Mouse (Mus musculus) right cerebral cortex, postnatal 14 days (tissue): ENCODE data around the gene Mri1.

Source experiments
- DNase-seq: peaks from one replicate; pipeline ENCODE4 v3.0.0; 2022

The Mri1 gene

DNA sequence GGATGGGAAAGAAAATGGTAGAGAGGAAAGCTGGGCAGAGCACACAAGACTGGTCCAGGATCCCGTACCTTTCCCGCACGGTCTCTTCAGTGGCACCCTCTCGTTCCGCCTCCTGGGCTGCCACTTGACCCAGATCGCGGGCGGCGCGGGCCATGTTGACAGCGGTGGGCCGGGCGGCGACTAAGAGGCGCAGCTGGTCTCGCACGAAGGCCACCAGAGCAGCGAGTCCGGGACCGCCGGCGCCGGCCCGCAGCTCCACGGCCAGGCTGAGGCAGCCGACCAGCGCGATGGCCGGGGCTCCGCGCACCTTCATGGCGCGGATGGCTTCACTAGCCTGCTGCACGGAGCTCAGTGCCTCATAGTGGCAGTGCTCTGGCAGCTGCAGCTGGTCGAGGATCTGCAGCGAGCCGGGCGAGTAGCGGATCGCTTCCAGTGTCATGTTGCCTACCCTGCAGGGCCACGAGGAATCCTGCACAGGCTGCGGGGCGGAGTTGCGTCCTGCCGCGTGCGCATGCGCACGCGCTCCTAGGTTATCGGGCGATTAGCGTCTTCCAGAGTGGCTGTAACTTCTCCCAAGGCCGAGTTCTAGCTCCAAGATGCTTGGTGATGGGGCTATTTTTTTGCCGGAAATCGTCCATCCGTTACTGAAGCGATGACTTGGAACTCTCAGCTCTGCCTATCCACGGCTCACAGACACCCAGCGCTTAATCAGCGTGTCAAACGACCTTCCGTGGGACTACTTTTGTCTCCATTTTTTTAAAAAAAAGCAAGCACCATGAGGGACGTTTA lies at the start of gene Mri1:
Mri1 (minus strand) TSS at position 505 of the 789 bp plus-strand sequence.
- peak; percentile 81 for DNase-seq

DNA sequence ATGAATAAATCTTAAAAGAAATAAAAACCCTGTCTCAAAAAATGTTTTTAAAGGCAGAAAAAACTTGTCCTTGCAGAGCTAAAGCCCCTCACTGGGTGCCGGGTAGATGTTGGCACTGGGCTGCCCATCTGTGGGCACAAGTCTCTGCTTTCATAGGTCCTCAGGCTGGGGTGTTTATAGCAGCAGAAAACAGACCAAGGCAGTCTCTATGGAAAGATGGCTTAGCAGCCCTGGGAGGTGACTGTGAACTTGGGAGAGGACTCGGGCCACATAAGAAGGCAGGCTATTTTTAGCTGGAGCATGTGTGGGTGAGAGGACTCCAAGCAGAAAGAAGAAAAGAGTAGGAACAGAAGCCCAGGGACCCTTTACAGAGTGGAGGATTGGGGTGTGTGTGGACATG lies 46.8 kb upstream of the Mri1 start:
- no peak for DNase-seq

DNA sequence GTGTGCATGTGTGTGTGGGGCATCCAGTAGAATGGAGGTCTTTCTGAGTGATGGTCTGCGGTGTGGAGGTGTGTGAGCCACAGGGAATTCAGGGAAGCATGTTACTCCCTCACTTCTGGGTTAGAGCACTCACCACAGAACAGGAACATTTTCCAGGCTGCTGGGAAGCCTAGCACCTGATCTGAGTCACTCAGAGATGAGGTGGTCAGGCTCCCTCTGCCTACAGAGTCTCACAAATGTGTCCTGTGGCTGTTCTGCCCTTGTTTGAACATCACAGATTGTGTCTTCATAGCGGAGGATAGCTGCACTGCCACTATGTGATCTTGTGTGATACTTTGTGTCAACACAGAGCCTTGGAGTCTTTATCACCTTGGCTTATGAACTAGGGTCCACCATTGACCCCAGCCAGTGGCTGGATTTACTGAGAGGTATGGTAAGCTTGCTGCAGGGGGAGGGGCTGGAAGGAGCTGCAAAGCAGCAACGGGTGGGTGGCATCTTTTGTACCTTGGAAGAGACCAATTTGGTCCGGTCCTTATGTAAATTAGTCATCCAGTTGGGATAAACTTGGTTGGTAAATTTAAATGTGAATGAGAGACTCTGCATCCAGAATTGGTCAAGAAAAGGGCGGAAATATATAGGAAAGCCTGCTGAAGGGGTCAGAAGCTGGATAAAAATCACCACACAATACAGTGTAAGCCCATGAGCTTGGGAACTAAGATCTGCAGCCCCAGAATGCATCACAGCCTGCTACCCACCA lies 40.1 kb upstream of the Mri1 start:
- DNase-seq = no peak

DNA sequence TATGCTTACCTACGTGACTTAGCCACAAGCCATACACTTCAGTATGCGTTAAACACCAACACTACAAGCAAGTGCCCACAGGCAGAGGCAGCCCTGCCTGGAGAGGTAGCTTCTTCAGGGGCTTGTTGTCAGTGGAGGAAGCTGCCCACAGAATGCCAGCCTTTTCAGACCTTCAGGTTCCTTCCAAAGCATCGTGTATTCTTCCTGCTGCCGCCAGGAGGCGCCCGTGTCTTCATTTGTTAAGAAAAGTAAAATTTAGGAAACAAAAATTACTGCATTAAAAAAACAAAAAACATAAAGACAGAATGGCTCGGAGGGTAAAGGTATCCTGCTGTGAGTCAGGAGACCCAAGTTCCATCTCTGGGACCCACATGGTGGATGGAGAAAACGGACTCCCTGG lies 34.6 kb upstream of the Mri1 start:
- peak; percentile 73 for DNase-seq

DNA sequence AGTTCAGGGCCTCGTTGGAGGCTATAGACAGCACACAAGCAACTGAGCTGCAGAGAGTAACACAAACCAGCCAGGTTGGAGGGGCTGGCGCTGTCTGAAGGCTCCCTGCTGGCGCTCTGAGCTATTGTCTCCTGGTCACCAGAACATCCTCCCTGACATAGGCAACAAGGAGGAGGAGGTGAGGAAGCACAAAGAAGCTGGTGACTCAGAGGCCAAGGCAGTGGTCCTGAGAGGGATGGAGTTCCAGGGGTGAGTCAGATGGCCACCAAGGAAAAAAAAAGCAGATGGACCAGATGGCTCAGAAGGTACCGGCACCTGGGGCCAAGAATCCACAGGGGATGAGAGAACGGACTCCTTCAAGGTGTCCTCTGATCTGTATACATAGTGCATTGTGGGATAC lies 34.0 kb upstream of the Mri1 start:
- DNase-seq = no peak

DNA sequence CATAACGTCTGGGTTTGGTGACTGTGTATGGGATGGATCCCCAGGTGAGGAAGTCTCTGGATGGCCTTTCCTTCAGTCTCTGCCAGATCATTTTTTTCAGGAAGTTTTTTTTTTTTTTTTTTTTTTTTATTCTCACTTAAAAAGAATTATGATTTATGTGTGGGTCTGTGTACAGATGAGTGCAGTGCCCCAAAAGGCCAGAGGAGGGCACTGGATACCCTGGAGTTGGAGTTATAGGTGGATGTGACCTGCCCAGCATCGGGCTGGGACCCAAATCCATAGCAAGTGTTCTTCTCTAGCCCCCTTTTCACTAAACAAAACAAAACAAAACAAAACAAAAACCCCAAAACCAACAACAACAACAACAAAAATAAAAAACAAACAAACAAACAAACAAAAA lies 31.8 kb upstream of the Mri1 start:
- DNase-seq = no peak

DNA sequence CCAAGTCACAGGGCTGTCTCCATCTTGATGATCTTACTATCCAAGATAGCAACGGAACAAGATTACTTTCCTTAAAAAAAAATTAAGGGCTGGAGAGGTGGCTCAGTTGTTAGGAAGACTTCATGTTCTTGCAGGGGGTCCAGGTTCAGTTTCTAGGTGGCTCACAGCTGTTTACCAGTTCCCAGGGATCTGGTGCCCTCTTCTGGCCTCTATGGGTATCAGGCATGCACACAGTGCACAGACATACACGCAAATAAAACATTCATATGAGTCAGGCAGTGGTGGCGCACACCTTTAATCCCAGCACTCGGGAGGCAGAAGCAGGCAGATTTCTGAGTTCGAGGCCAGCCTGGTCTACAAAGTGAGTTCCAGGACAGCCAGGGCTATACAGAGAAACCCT lies 28.5 kb upstream of the Mri1 start:
- DNase-seq = peak; percentile 26

DNA sequence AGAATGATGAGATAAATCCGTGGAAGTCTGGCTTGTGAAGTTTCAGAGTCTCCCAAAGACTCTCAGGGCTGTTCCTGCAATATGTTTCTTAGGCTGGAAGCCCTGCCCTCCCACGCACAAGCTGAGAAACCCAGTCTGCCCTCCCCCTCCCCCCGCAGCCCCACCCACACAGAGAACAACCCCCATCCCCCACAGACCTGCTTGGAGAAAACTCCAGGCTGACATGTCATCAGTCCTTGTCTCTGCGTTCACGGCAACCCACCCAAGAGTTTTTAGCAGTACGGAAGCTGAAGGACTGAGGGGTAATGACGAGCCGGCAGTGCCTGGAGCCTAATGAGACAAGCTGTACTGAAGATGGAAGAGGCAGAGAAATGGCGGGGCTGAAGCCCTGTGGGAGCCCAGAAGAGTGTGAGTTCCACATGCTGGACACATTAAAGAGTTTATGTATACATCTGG lies 27.5 kb upstream of the Mri1 start:
- peak; percentile 36 for DNase-seq

DNA sequence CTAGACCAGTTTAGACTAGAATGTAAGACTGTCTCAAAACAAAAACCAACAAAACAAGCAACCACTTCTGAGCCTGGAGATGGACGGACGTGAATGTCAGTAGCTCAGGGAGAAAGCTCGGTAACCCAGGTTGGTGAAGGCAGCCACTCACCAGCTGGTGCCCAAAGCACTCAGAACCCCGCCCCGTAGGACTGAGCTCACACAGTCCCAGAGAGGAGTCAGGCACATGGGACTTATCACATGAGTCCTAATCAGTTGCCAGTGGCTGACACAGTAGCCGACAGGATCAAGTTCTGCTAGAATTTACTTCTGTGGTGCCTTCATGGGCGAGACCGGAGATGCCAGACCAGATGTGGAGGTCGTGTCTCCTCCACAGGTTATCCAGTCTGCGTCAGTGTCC lies 23.7 kb upstream of the Mri1 start:
- no peak for DNase-seq

DNA sequence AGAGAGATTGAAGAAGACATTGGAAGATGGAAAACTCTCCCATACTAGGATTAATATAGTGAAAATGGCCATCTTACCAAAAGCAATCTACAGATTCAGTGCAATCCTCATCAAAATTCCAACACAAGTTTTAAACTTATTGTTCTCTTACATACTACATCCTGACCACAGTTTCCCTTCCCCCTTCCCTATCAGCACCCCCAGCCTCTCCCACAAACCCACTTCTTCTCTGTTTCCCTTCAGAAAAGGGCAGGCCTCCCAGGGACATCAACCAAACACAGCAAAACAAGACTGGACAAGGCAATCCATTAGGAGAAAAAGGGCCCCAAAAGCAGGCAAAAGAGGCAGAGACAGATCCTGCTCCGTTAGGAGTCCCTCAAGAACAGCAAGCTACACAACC lies 19.3 kb upstream of the Mri1 start:
- DNase-seq = no peak

DNA sequence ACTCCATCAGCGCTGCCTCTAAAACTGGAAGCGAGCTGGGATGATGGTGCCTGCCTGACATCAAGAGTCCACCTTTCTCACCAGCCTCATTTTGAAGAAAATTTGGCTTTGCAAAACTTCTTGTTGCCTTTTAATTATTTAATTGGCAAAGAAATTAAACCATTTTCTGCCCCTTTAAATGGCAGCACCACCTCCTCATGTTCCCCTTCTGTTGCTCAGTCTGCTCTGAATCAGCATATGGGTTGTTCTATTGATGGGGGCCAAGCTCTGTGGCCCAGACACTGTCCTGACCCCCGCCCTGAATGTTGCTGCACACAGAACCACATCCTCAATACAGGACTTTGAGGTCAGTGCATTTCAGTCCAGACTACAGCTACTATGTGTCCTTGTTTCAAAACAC lies 16.8 kb upstream of the Mri1 start:
- DNase-seq = no peak

DNA sequence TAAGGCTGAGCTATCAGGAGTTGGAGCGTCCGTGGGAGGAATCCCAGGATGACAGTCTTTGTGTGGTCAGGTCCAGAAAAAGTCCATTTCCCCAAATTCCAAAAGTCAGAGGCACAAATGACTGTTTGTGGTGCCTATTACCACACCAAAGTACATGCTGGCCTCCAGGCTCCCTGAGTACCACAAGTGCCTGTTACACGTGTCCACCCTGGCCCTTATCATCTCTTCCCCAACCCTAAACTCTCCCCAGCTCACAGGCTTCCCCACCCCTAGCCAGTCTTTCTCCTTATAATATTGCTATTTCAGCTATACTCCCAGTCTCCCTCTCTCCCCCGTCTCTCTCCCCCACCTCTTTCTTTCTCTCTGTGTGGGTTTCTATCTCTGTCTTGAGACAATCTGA lies 15.2 kb upstream of the Mri1 start:
- no peak for DNase-seq

DNA sequence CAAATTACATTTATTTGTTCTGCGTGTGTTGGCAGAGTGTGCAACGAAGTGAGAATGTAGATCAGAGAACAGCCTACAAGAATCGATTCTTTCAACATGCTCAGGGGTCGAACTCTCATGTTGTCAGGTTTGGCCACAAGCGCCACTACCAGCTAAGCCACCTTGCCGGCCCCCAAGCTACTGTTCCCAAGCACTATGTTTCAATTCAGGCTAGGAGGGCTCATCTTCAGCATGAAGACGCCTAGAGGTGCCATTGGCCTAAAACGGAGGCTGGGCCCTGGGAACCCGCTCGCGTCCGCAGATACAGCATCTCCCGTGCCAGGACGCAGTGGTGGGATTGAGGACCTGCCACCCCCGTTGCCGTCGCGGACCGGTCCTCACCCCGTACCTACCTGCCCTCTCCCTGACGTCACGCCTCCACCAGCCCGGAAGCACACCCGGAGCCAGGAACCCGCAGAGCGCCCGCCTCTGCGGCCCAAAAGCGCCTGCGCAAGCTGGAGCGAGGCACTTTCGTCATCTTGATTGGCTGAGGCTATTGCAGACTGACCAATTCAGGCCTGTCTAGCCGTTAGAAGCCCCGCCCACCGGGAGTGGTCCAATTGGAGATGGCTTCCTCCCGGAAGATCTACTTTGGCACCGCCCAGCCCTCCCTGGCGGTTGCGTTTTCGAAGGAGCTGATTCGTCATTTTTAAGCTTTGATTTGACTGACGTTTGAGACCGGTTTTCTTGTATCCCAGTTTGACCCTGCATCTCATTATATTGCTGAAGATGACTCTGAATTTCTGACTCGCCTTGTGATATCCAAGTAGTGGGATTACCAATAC lies 13.0 kb upstream of the Mri1 start, which contains the start of gene Ccdc130:
Ccdc130 (minus strand) TSS at position 431 of the 824 bp plus-strand sequence.
- peak; percentile 100 for DNase-seq

DNA sequence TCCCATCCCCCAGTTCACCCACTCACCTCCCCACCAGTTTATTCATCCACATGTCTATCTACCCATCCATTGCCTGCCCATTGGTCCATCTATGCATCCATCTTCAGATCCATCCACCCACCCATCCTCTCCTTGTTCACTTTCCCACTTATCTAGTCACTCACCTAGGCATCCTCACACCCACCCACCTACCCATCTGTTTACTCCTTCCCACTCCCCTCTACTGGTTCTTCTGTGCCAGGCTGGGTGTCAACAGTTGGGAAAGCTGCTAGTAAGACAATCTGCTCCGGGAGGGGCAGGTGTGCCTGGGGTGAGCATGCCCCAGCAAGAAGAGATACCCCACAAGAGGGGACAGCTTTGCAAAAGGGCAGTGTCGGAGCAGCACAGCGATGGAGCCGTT lies 4.0 kb upstream of the Mri1 start:
- no peak for DNase-seq

DNA sequence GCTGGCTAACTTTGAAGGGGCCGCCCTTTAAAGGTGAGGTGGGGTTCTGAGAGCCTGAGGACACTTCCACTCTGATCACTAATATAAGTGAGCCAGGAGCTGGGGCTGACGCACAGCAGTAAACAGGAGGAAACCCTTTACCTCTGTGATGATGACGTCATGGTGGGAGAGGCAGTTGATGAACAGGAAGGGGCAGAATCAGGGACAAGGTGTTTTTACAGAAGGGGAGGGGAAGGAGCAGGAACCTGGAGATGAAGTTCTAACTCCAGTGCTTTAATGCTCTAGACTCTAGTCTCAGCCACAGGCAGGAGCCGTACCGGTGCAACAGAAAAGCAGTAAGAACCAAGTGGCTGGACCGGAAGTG lies 686 bp downstream of the Mri1 start:
- DNase-seq = no peak

DNA sequence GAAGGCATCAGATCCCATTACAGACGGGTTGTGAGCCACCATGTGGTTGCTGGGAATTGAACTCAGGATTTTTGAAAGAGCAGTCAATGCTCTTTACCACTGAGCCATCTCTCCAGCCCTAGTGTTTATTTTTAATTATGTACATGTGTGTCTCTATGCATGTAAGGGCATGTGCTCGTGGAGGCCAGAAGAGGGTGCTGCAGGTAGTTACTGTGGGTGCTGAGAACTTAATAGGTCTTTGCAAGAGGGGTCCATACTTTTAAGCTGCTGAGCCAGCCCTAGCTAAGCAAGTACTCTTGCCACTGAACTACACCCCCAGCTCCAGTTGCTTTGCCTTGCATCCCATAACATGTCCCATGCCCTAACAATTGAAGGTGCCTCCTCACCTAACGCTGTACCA lies 1.3 kb downstream of the Mri1 start:
- DNase-seq = no peak

DNA sequence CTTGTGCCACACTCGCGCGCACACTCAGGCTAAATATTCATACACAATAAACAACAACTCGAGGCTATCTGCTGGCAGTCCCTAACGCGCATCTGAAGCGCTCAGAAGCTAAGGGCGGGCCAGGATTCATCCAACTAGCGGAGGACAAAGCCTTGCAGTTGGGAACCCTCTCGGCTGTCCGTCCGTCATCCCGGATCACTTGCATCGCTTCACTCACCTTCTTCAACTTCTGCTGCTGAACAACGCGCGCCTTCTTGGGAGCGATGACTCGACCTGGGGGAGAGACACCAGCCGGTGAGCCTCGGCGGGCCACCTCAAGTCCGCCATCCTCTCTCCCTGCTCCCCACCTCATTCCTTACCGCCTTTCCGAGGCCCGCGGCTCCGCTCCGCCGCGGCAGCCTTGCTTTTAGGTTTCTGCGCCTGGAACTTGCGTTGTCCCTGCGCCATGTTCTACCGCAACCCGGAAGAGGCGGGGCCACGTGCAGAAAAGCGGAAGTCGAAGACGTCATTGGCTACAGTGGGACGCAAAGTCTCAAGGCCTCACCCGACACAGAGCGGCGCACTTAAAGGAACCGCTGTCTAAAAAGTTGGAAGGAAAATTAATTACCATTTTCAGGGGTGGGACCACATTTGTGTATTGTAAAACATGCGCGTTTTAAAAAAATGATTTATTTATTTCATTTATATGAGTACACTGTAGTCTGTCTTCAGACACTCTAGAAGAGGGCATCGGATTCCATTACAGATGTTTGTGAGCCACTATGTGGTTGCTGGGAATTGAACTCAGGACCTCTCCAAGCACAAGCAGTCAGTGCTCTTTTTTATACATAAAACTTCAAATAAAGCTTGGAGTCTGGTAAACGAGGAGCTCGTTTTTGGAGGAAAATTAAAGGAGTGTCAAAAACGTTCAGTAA lies 7.6 kb downstream of the Mri1 start, which contains the start of gene D8Ertd738e:
D8Ertd738e (minus strand) TSS at position 463 of the 914 bp plus-strand sequence.
- peak; percentile 78 for DNase-seq

DNA sequence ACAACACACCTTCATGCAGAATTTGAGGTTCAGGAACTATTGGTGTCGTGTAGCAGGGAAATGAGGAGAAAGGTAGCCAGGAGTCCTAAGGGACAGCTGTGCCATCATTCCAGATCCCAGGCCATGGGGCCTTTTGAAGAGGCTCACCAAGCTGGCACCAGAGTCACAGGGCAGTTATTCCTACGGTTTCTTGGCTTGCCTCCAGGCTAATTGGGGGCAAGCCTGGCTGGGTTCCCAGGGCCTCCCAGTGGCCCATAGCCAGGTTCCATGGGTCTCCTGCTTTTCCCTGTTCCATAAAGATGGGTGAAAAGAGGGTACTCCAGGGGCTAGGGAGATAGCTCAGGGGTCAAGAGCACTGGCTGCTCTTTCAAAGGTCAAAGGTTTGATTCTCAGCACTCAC lies 15.3 kb downstream of the Mri1 start:
- DNase-seq = no peak

DNA sequence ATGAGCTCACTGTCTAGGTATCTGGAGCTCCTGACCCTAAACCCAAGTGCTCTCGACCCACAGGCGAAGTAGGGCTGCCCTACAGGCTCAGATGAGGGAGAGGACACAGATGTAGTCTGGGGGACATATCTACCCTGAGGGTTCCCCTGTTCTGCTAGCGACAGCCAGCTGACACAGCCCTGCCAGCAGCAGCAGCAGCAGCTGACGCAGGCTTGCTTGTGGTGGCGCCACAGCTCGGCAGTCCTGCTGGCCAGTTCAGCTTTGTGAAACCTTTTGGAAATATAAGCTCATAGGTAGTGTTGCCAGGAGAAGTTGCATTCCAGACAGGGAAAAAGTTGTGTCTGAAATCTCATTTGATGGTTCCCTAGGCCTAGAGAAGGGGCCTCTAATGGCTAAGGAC lies 16.0 kb downstream of the Mri1 start:
- DNase-seq = no peak

DNA sequence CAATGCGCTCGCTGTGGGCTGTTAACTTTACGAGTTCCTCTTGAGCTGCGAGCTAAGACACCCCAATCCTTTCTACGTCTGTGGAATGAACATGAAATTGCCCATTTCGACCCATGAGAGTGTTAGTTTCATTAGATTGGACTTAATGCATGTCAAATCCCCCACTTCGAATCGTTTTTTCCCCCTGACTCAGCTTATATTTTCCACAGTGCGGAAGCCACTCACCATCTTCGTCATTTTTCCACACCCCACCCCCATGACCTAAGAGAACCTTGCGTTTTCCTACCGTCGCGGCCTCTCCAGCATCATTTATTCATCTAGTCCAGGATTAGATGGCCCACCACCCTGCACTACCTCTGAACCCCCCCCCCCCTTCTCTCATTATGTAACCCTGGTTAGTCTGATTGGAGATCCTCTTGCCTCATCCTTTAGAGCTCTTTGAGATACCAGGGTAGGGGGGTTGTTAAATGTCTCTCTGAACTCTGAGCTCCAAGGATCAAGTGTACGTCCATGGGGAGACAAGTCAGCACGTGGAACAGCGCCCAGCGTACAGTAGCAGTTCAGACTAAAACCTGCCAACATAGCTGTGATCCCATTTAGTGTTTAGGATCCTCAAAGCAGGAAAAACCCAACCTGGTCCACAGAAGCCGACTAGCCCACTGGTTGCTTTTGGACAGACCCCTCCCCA lies 19.4 kb downstream of the Mri1 start:
- DNase-seq = no peak

DNA sequence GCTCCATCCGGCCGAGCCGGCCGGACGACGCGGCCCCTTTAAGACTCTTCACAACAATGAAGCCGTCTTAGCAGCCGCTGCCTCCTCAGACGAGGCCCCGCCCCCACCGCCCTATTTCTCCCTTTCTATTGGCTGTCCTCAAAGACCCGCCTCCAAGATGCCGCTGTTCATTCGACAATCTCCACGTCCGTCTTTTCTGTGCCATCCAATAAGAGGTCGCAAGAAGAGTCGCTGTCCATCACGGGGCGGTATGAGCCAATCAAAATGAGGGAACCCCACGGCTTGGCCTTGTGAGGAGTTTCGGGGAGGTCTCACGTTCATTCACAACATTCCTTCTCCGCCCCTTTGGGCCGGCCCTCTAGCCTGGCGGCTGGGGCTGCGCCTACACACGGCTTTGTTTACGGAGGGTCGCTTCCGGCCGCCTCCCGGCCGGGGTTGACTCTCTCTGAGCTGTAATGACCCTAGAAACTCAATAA lies 20.1 kb downstream of the Mri1 start, which contains the start of gene Zswim4:
Zswim4 (minus strand) TSS at position 58 of the 476 bp plus-strand sequence.
- peak; percentile 96 for DNase-seq
